In the genomic region with DNA sequence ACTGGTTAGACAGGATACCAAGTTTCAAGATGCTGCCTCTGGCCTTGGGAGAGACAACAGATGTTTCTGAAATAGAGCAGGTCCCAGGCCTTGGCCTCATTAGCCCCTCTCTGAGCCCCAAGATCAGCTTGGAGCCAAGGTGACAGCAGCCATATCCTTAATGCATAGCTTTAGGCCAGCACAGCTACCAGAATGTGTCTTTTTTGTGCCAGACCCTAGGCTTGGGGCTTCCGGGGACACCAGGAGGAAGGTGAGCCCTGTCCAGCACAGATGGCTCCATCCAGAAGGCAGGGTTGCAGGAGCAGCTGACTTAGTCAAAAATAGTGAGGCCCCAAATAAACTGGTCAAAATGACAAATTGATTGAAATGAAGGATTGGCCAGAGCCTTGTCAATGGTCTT, we compare ENCODE assay signal across 12 mouse cellular contexts.
"Had no signal": no experiment of that assay in that cellular context is flagged by ENCODE, and none has a peak within 500 bp of the region (broad histone marks: within the 10 kb centered on the region; RNA-seq: fewer than 3 reads in every experiment).

No protein-coding gene starts in this region.

- DNase-seq: left cerebral cortex, postnatal 4 days; liver; liver, embryonic 13.5 days; liver, postnatal 0 days; lung, adult 18-20 months; lung, adult 2 months; lung, embryonic 14.5 days; lung, postnatal 10 days; lung, postnatal 14 days; lung, postnatal 36 days; lung, postnatal 4 days; midbrain, embryonic 14.5 days had no signal
